Mouse (Mus musculus) kidney, embryonic 14.5 days (tissue): ENCODE measurements at regions not wholly inside any gene's neighbourhood (a gene's known extent, or its start where the extent isn't known, plus 50 kb on each side); places are given as distances from the start of the nearest gene placed in this dataset.
"Not testable (repeated sequence)": the region's sequence is repeated elsewhere in the genome, so short reads cannot be mapped to it uniquely, and the experiment has no call there.

Experiments
- ATAC-seq: fragments of 200-750 bp; cut with Nextera tagmentation; 2 replicates; pipeline ENCODE4 v1.8.0; 2017; ENCODE audit warnings: moderate number of reproducible peaks, mild to moderate bottlenecking, moderate TSS enrichment, moderate library complexity; ENCODE audit not compliant: low FRiP score, low TSS enrichment
- H3K27ac ChIP-seq: fragments of 300-500 bp; sonication (generic); 2 replicates; pipeline ENCODE4 v1.5.1; 2014; ENCODE audit warnings: low read depth, mild to moderate bottlenecking, low read length, moderate library complexity, mixed read lengths
- H3K27me3 ChIP-seq: fragments of 300-500 bp; sonication (generic); 2 replicates; pipeline ENCODE4 v1.6.1; 2014; ENCODE audit warnings: mild to moderate bottlenecking, low read length; ENCODE audit not compliant: control insufficient read depth, insufficient read depth
- H3K36me3 ChIP-seq: fragments of 300-500 bp; sonication (generic); 2 replicates; pipeline ENCODE4 v1.6.1; 2014; ENCODE audit warnings: low read length, mixed read lengths; ENCODE audit not compliant: control insufficient read depth, insufficient read depth
- H3K4me1 ChIP-seq: fragments of 300-500 bp; sonication (generic); 2 replicates; pipeline ENCODE4 v1.6.1; 2014; ENCODE audit warnings: low read length, mixed read lengths; ENCODE audit not compliant: control insufficient read depth, insufficient read depth
- H3K4me2 ChIP-seq: fragments of 300-500 bp; sonication (generic); replicated peaks from 2 replicates; pipeline ENCODE4 v1.6.1; 2014; ENCODE audit warnings: low read depth, mild to moderate bottlenecking, low read length
- H3K4me3 ChIP-seq: fragments of 300-500 bp; sonication (generic); 2 replicates; pipeline ENCODE4 v1.5.1; 2014; ENCODE audit warnings: mild to moderate bottlenecking, low read length
- H3K9ac ChIP-seq: fragments of 300-500 bp; sonication (generic); 2 replicates; pipeline ENCODE4 v1.6.1; 2014; ENCODE audit warnings: low read depth, mild to moderate bottlenecking, low read length, moderate library complexity
- H3K9me3 ChIP-seq: fragments of 300-500 bp; sonication (generic); 2 replicates; pipeline ENCODE4 v1.6.1; 2016; ENCODE audit warnings: low read length; ENCODE audit not compliant: control insufficient read depth
- WGBS: fragments of 180-500 bp; shearing (Covaris S2); extraction: QIAGEN DNeasy Blood & Tissue Kit; methylation state at CpG from one replicate; pipeline ENCODE4 v1.1.7; 2014; 5-methylcytosine and 5-hydroxymethylcytosine counted together

DNA sequence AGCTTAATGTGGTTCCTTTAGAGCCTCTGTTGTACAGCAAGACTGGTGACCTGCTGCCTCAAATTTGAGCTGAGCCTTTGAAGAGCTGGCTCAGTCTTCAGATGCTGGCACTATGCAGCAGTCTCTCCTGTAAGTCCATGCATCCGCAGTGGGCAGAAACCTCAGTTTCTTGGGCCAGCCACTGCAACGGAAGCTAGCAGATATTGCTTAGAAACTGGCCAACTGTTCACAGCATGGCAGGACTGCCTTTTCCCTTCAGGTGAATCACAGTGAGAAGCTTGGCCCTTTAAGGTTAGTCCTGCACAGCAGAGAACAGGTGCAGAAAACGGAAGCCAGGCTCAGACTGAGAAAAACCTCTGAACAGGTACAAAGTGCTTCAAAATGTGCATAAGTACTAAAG lies 1976.8 kb upstream of the G6pd2 start:
- H3K27ac ChIP-seq: no peak overlapping the region
- WGBS: 92% methylated on average over 3 of the region's 3 CpGs
- no peak overlapping the region for H3K4me2 ChIP-seq
- no peak overlapping the region for H3K4me3 ChIP-seq
- no peaks in the 10 kb centered on the region for H3K27me3 ChIP-seq
- no peak overlapping the region for H3K9ac ChIP-seq
- ATAC-seq: no peak
- H3K36me3 ChIP-seq: no peaks in the 10 kb centered on the region
- H3K9me3 ChIP-seq: no peaks in the 10 kb centered on the region
- no peaks in the 10 kb centered on the region for H3K4me1 ChIP-seq

DNA sequence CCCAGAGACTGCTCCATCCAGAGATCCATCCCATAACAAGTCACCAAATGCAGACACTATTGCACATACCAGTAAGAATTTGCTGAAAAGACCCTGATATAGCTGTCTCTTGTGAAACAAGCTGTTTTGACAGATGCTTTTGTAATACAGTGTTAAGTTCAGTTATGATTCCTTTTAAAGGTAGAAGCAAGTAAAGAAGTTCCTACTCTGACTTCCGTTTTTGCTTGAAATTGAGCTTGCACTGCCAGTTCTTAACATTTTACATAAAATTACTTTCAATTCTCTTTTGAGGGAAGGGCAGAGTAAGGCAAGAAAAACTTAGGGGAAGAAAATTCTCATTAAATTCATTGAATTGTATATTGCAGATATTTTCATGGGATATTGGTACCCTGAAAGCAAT lies 1962.9 kb upstream of the G6pd2 start:
- WGBS: 89% methylated on average over 1 of the region's 1 CpGs
- H3K4me2 ChIP-seq: no peak overlapping the region
- H3K4me3 ChIP-seq: no peak overlapping the region
- H3K9me3 ChIP-seq: no peaks in the 10 kb centered on the region
- H3K27me3 ChIP-seq: no peaks in the 10 kb centered on the region
- H3K27ac ChIP-seq: no peak overlapping the region
- H3K9ac ChIP-seq: no peak overlapping the region
- no peak for ATAC-seq
- H3K36me3 ChIP-seq: no peaks in the 10 kb centered on the region
- no peaks in the 10 kb centered on the region for H3K4me1 ChIP-seq

DNA sequence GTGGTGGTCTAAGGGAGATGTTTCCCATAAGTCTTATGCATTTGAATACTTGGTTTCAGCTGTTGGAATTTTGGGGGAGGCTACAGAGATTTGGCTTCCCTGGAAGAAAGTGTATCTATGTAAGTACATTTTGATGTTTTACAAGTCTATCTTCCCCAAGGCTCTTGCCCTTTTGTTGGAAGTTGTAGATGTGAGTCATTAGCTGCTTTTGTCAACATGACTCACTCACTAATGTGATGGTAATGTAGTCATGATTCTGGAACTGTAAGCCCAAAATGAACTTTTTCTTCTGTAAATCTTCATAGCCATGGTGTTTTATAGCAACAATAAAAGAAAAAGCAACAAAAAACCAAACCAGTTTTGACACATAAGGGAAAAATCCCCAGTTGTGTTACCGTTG lies 1961.0 kb upstream of the G6pd2 start:
- Histone ChIP-seq H3K4me3 (no peak overlapping the region), H3K27me3 (no peaks in the 10 kb centered on the region), H3K9ac (no peak overlapping the region), H3K9me3 (no peaks in the 10 kb centered on the region), H3K4me2 (no peak overlapping the region), H3K4me1 (no peaks in the 10 kb centered on the region), H3K36me3 (no peaks in the 10 kb centered on the region), H3K27ac (no peak overlapping the region)
- 86% methylated on average over 1 of the region's 1 CpGs for WGBS
- ATAC-seq: no peak

DNA sequence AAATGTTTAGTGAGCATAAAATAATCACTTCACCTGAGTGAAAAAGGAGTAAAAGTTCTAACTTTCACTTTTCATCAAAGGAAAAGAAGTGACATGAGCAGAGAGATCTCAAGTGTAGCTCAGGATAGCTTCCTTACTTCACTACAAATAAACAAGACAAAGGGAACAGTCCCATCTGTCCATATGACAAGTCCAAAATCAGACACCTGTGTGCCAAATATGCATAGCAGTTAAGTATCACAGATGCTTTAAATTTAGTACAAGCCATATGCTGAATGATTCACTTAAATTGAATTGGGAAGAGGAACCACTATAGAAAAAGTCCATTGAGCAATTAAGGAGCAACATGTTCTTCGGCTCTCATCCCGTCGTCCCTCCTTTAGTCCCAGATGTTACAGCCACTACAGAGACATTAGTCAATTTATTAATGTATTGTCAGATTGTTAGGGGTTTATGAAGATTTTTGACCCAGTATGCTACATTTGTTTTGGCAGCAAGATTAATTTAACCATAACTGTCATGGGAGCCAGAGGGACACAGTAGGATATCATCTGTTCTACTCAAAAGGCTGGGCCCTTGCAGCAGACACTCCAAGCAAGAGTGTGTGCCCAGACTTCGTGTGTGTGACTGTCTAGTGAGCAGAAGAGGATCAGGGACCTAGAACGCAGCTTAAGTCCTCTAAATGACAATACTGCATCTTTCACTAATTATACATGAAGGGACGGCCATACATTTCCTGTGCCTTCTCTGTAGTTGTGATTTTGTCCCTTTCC lies 1914.5 kb upstream of the G6pd2 start:
- Histone ChIP-seq H3K4me1 (no peaks in the 10 kb centered on the region), H3K9ac (no peak overlapping the region), H3K4me2 (no peak overlapping the region), H3K4me3 (no peak overlapping the region), H3K27me3 (no peaks in the 10 kb centered on the region), H3K36me3 (no peaks in the 10 kb centered on the region), H3K27ac (no peak overlapping the region), H3K9me3 (no peaks in the 10 kb centered on the region)
- ATAC-seq: no peak
- WGBS: 81% methylated on average over 6 of the region's 6 CpGs

- Histone ChIP-seq H3K4me1 (no peaks in the 10 kb centered on the region), H3K4me2 (no peak overlapping the region), H3K36me3 (no peaks in the 10 kb centered on the region), H3K9ac (no peak overlapping the region), H3K27ac (no peak overlapping the region), H3K4me3 (no peak overlapping the region), H3K27me3 (no peaks in the 10 kb centered on the region), H3K9me3 (no peaks in the 10 kb centered on the region)
- 81% methylated on average over 4 of the region's 4 CpGs for WGBS
- ATAC-seq: no peak
Measured at GRCm38 (mm10) chr5:59921910-59922309, 1886.7 kb upstream of the G6pd2 start.

- no peak overlapping the region for H3K4me3 ChIP-seq
- H3K4me1 ChIP-seq: no peaks in the 10 kb centered on the region
- no peaks in the 10 kb centered on the region for H3K27me3 ChIP-seq
- no peak overlapping the region for H3K27ac ChIP-seq
- ATAC-seq: no peak
- no peaks in the 10 kb centered on the region for H3K9me3 ChIP-seq
- H3K9ac ChIP-seq: no peak overlapping the region
- H3K4me2 ChIP-seq: no peak overlapping the region
- no peaks in the 10 kb centered on the region for H3K36me3 ChIP-seq
- WGBS: 79% methylated on average over 1 of the region's 1 CpGs
Measured at GRCm38 (mm10) chr5:59940861-59941260, 1867.8 kb upstream of the G6pd2 start.

GRCm38 (mm10) chr5:59945761-59946160 lies 1862.9 kb upstream of the G6pd2 start:
- Histone ChIP-seq H3K4me1 (no peaks in the 10 kb centered on the region), H3K9me3 (no peaks in the 10 kb centered on the region), H3K4me3 (no peak overlapping the region), H3K4me2 (no peak overlapping the region), H3K27me3 (no peaks in the 10 kb centered on the region), H3K36me3 (no peaks in the 10 kb centered on the region), H3K9ac (no peak overlapping the region), H3K27ac (no peak overlapping the region)
- no peak for ATAC-seq

DNA sequence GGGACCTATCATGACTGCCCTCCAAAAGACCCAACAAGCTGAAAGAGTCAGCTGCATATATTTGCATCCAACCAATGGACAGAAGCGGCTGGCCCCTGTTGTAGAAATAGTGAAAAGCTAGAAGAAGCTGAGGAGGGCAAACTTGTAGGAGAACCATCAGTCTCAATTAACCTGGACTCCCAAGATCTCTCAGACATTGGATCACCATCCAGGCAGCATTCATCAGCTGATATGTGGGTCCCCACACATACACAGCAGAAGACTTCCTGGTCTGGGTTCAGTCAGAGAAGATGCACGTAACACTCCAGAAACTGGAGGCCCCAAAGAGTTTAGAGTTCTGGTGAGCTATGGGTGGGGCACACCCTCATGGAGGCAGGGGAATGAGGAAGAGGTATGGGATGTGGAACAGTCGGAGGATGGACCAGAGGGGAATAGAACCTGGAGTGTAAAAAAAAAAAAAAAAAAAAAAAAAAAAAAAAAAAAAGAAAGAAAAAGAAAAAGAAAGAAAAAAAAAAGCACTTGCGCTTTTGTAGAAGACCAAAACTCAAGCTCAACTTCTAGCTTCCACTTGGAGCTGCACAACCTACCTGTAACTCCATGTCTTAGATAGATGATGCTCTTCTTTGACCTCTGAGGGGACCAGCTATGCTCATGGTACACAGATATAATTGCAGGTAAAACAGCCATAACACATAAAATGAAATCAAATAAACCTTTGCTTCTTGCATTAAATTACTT lies 1860.6 kb upstream of the G6pd2 start:
- Histone ChIP-seq H3K9ac (no peak overlapping the region), H3K4me3 (no peak overlapping the region), H3K36me3 (no peaks in the 10 kb centered on the region), H3K9me3 (no peaks in the 10 kb centered on the region), H3K27ac (no peak overlapping the region), H3K27me3 (no peaks in the 10 kb centered on the region), H3K4me2 (no peak overlapping the region), H3K4me1 (no peaks in the 10 kb centered on the region)
- no peak for ATAC-seq
- 95% methylated on average over 4 of the region's 4 CpGs for WGBS

- H3K4me2 ChIP-seq, ATAC-seq, H3K4me3 ChIP-seq, H3K36me3 ChIP-seq, H3K27ac ChIP-seq, H3K4me1 ChIP-seq, H3K9ac ChIP-seq, H3K27me3 ChIP-seq, H3K9me3 ChIP-seq: not testable (repeated sequence)
- 97% methylated on average over 4 of the region's 7 CpGs for WGBS
Measured at GRCm38 (mm10) chr5:59956240-59956639, 1852.4 kb upstream of the G6pd2 start.
